Mouse (Mus musculus): ENCODE results near the gene Eno1. TPM values are rescaled to one million over a fixed set of nuclear protein-coding genes. Genes with fewer than 3 reads are reported as not detected.

The Eno1 gene
- total and polyA plus RNA-seq, 3 experiments = 254 to 5,492 (median 737) TPM

DNA sequence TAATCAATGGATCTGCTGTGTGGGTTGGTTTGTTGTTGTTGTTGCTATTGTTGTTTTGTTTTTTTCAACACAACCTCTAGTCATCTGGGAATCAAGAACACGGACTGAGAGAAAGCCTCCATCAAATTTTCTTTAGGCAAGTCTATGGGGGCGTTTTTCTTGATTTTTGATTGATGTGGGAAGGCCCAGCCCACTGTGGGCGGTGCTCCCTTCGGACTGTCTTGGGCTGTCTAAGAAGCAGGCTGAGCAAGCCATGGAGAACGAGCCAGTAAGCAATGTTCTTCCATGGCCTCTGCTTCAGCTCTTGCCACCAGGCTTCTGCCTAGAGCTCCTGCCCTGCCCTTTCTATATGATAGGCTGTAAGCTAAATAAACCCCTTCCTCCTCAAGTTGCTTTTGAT is 28.9 kb downstream of the Eno1 start:
- Histone ChIP-seq H3K4me1 (ENCODE audit: control insufficient read depth in 1 of 2, insufficient read depth in 2 of 2, low read length in 2 of 2) (peaks cover 2 to 8% of the 10 kb centered on the region in 2 experiments; a peak in 2 of 4 replicates), H3K9ac (ENCODE audit: control insufficient read depth, low read depth, low read length, poor library complexity, severe bottlenecking) (no peak overlapping the region), H3K36me3 (ENCODE audit: control insufficient read depth in 1 of 2, insufficient read depth in 2 of 2, low read length in 2 of 2) (peaks cover 0 to 6% of the 10 kb centered on the region in 2 experiments; a peak in 2 of 4 replicates), H3K27ac (ENCODE audit: control insufficient read depth, low read depth, low read length) (no peak overlapping the region), H3K4me3 (ENCODE audit: control insufficient read depth in 1 of 2, insufficient read depth in 1 of 2, low read depth in 2 of 2, low read length in 2 of 2) (no peak overlapping the region), H3K9me3 (replicated peaks; ENCODE audit: insufficient read depth, low read length) (no peaks in the 10 kb centered on the region), H3K27me3 (ENCODE audit: control insufficient read depth in 1 of 2, insufficient read depth in 2 of 2, low read length in 2 of 2) (no peaks in the 10 kb centered on the region), H3K79me2 (ENCODE audit: control insufficient read depth, insufficient read depth, low read length, poor library complexity) (no peaks in the 10 kb centered on the region)
- no peak for DNase-seq (ENCODE audit: low read depth, low spot score)
- TF ChIP-seq ZNF384 (IDR thresholded peaks at IDR 0.05; ENCODE audit: low read depth, low read length) = no peak
- TF ChIP-seq JUND (IDR thresholded peaks at IDR 0.05; ENCODE audit: low read depth, low read length) = no peak
- no peak for TF ChIP-seq EP300 (IDR thresholded peaks at IDR 0.05; ENCODE audit: low read depth in 1 of 2, low read length in 2 of 2)
- TF ChIP-seq USF1 (IDR thresholded peaks at IDR 0.05; ENCODE audit: low read depth, low read length) = no peak
- no peak for TF ChIP-seq ETS1 (IDR thresholded peaks at IDR 0.05; ENCODE audit: low read depth, low read length)
- TF ChIP-seq MAX (IDR thresholded peaks at IDR 0.05; ENCODE audit: low read length) = no peak
- TF ChIP-seq SMC3 (IDR thresholded peaks at IDR 0.05; ENCODE audit: low read depth, low read length) = no peak
- no peak for TF ChIP-seq TAL1 (IDR thresholded peaks at IDR 0.05; ENCODE audit: low read length)
- TF ChIP-seq KAT2A (conservative IDR thresholded peaks at IDR 0.05; ENCODE audit: low read depth, low read length) = no peak
- no peak for TF ChIP-seq CHD1 (IDR thresholded peaks at IDR 0.05; ENCODE audit: low read depth, low read length)
- no peak for TF ChIP-seq ZMIZ1 (IDR thresholded peaks at IDR 0.05; ENCODE audit: low read depth, low read length)
- TF ChIP-seq SIN3A (IDR thresholded peaks at IDR 0.05; ENCODE audit: low read length) = no peak
- TF ChIP-seq USF2 (IDR thresholded peaks at IDR 0.05; ENCODE audit: borderline replicate concordance in 1 of 2, insufficient read depth in 1 of 2, low read depth in 1 of 2, low read length in 2 of 2) = no peak

DNA sequence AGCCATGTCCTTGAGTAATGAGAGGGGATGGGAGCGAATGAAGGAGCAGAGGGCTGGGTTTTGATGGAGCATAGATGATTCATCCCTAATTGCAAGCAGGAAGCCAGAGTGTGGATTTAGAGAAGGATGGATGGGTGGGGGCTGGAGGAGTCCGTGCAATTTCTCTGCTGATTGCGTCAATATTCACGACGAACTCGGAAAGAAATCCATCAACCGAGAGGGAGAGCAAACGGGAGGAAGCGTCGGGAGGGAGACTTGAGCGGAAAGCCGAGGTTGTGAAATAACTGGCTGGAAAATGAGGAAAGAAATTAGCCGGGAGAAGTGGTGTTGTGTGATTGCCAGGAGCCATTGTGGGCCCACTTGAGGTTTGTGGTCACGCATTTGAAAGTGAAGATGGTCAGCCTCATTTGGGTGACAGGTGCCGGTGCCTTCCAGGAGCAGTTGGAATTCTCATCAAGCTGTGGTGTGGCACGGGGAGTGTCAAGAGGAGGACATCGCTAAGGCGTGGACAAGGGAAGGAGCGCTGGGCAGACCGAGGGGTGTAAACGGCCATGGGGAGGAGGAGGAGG is 30.2 kb downstream of the Eno1 start:
- Histone ChIP-seq H3K27ac (ENCODE audit: control insufficient read depth, low read depth, low read length) (no peak overlapping the region), H3K9me3 (replicated peaks; ENCODE audit: insufficient read depth, low read length) (no peaks in the 10 kb centered on the region), H3K4me1 (ENCODE audit: control insufficient read depth in 1 of 2, insufficient read depth in 2 of 2, low read length in 2 of 2) (peaks cover 2 to 8% of the 10 kb centered on the region in 2 experiments; a peak in 3 of 4 replicates), H3K79me2 (ENCODE audit: control insufficient read depth, insufficient read depth, low read length, poor library complexity) (no peaks in the 10 kb centered on the region), H3K27me3 (ENCODE audit: control insufficient read depth in 1 of 2, insufficient read depth in 2 of 2, low read length in 2 of 2) (no peaks in the 10 kb centered on the region), H3K36me3 (ENCODE audit: control insufficient read depth in 1 of 2, insufficient read depth in 2 of 2, low read length in 2 of 2) (peaks cover 0 to 7% of the 10 kb centered on the region in 2 experiments; a peak in 2 of 4 replicates), H3K4me3 (ENCODE audit: control insufficient read depth in 1 of 2, insufficient read depth in 1 of 2, low read depth in 2 of 2, low read length in 2 of 2) (no peak overlapping the region), H3K9ac (ENCODE audit: control insufficient read depth, low read depth, low read length, poor library complexity, severe bottlenecking) (no peak overlapping the region)
- TF ChIP-seq ZC3H11A (IDR thresholded peaks at IDR 0.05; ENCODE audit: low read depth, low read length) (no peak), USF2 (IDR thresholded peaks at IDR 0.05; ENCODE audit: borderline replicate concordance in 1 of 2, insufficient read depth in 1 of 2, low read depth in 1 of 2, low read length in 2 of 2) (no peak), HCFC1 (IDR thresholded peaks at IDR 0.05; ENCODE audit: low read depth, low read length) (no peak), ELF1 (IDR thresholded peaks at IDR 0.05; ENCODE audit: low read depth, low read length) (no peak), POLR2AphosphoS2 (IDR thresholded peaks at IDR 0.05; ENCODE audit: low read length) (no peak), MAFK (IDR thresholded peaks at IDR 0.05; ENCODE audit: borderline replicate concordance, low read depth, low read length) (no peak), MAX (IDR thresholded peaks at IDR 0.05; ENCODE audit: low read length) (no peak), USF1 (IDR thresholded peaks at IDR 0.05; ENCODE audit: low read depth, low read length) (no peak), KAT2A (conservative IDR thresholded peaks at IDR 0.05; ENCODE audit: low read depth, low read length) (no peak), SIN3A (IDR thresholded peaks at IDR 0.05; ENCODE audit: low read length) (no peak), MAZ (IDR thresholded peaks at IDR 0.05; ENCODE audit: low read depth, low read length) (no peak), SMC3 (IDR thresholded peaks at IDR 0.05; ENCODE audit: low read depth, low read length) (no peak), JUND (IDR thresholded peaks at IDR 0.05; ENCODE audit: low read depth, low read length) (no peak), RAD21 (IDR thresholded peaks at IDR 0.05; ENCODE audit: low read depth, low read length) (no peak), EP300 (IDR thresholded peaks at IDR 0.05; ENCODE audit: low read depth in 1 of 2, low read length in 2 of 2) (no peak), MEF2A (IDR thresholded peaks at IDR 0.05; ENCODE audit: extremely low read depth, insufficient replicate concordance, low read depth, low read length, poor library complexity, severe bottlenecking) (no peak), ZMIZ1 (IDR thresholded peaks at IDR 0.05; ENCODE audit: low read depth, low read length) (no peak), ZKSCAN1 (IDR thresholded peaks at IDR 0.05; ENCODE audit: low read depth, low read length) (no peak), GATA1 (IDR thresholded peaks at IDR 0.05; ENCODE audit: low read depth, low read length) (no peak)
- DNase-seq (ENCODE audit: low read depth, low spot score) = no peak

All from MEL (cell line).